Mouse (Mus musculus) brain, adult 10 weeks (tissue): ENCODE measurements around the gene Wipf1. TPM values are rescaled to one million over a fixed set of nuclear protein-coding genes. Genes with fewer than 3 reads are reported as not detected.

Experiments used
- polyA plus RNA-seq: library from polyadenylated mRNA; stranded (reverse); fragments of 350-450 nt; fragmentation: Illumina TruSeq; extraction: RNeasy Lipid Tissue Mini Kit (QIAGEN cat#74804); gene quantifications from one replicate; pipeline ENCODE4 v1.2.3, GENCODE M21; 2015; ENCODE audit warnings: low read depth, low replicate concordance

The Wipf1 gene
- 7.7 TPM for polyA plus RNA-seq

GRCm38 (mm10) chr2:73529356-73530330 is at the start of gene Wipf1:
Gene Wipf1 (minus strand): TSS chr2:73529734.

DNA sequence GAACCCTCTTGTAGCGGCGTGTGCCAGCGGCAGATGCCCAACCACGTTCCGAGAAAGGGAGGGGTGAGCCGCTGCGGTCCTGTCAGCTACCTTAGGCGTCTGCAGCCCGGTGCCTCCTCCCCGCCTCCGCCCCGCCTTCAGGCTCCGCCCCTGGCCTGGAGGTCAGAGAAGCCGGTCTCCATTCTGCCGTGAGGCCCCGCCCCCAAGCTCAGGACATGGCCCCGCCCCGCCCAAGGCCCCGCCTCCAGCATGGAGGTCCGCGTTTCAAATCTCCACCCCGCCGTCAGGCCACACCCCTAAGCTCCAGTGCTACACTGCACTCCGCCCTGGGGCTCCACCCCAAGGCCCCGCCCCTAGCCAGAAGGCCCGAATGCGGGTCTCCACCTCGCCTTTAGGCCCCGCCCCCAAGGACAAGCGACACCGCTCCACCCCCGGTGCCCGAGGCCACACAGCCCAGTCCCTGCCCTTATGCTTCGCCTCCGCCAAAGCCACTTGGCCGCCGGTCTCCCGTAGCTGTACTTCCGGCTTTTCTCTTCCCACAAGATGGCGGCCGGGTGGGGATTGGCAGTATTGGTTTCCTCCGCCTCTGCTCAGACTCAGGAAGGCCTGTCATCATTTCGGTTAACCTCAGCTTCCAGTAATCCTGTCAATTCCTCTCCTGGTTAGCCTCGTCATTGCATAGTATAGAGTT is 143.0 kb downstream of the Wipf1 start, which contains the start of gene Gpr155:
TSS of gene Gpr155 (minus strand) at position 217 of the 691 bp plus-strand sequence.

Other genes with a start within 250 kb of the Wipf1 start
- gene Scrn3, start 217.1 kb downstream of the Wipf1 start, polyA plus RNA-seq: 33.6 TPM
- gene Cir1, start 217.0 kb downstream of the Wipf1 start, polyA plus RNA-seq: 30.4 TPM
- gene Gpr155, start 143.2 kb downstream of the Wipf1 start, polyA plus RNA-seq: 37.1 TPM
- gene Chrna1, start 50.6 kb upstream of the Wipf1 start, polyA plus RNA-seq: 0.31 TPM
- 1,525 TPM for gene Chn1, start 245.6 kb upstream of the Wipf1 start, polyA plus RNA-seq